8 mouse cellular contexts compared by ENCODE assay signal in genomic region chr16:72614898-72615297, GRCm38 (mm10).
A peak's percentile ranks its signal among the peaks of the same experiment; 100 is the strongest.
DNase-seq lines count a peak whose midpoint lies in the region; ATAC-seq and TF ChIP-seq lines count a peak whose summit lies in the region.

No protein-coding gene starts in this region.

- no peak overlapping the region for H3K27ac ChIP-seq in forebrain, embryonic 15.5 days (replicated peaks)
- H3K27ac ChIP-seq in forebrain, embryonic 11.5 days (ENCODE audit: low read depth, low read length): no peak overlapping the region
- H3K27ac ChIP-seq in midbrain, embryonic 11.5 days (ENCODE audit: low read depth, low read length): no peak overlapping the region
- H3K27ac ChIP-seq in midbrain, embryonic 10.5 days (replicated peaks): no peak overlapping the region
- H3K27ac ChIP-seq in hindbrain, postnatal 0 days: no peak overlapping the region
- H3K27ac ChIP-seq in heart, embryonic 12.5 days (ENCODE audit: poor library complexity, severe bottlenecking): no peak overlapping the region

- WGBS in forebrain, embryonic 15.5 days: 6% methylated on average over 1 of the region's 1 CpGs
- 0% methylated on average over 1 of the region's 1 CpGs for WGBS in forebrain, embryonic 11.5 days
- 6% methylated on average over 1 of the region's 1 CpGs for WGBS in midbrain, embryonic 11.5 days
- WGBS in midbrain, embryonic 10.5 days: 2% methylated on average over 1 of the region's 1 CpGs
- 2% methylated on average over 1 of the region's 1 CpGs for WGBS in hindbrain, postnatal 0 days
- 5% methylated on average over 1 of the region's 1 CpGs for WGBS in heart, embryonic 12.5 days

- H3K9me3 ChIP-seq in forebrain, embryonic 15.5 days: no peaks in the 10 kb centered on the region
- no peaks in the 10 kb centered on the region for H3K9me3 ChIP-seq in forebrain, embryonic 11.5 days (ENCODE audit: control insufficient read depth, low read length)
- no peaks in the 10 kb centered on the region for H3K9me3 ChIP-seq in midbrain, embryonic 11.5 days (ENCODE audit: control insufficient read depth, low read length)
- no peaks in the 10 kb centered on the region for H3K9me3 ChIP-seq in midbrain, embryonic 10.5 days (replicated peaks)
- H3K9me3 ChIP-seq in hindbrain, postnatal 0 days (ENCODE audit: low read length): no peaks in the 10 kb centered on the region
- no peaks in the 10 kb centered on the region for H3K9me3 ChIP-seq in heart, embryonic 12.5 days (replicated peaks)

- peaks cover 4% of the 10 kb centered on the region for H3K4me1 ChIP-seq in forebrain, embryonic 15.5 days
- H3K4me1 ChIP-seq in forebrain, embryonic 11.5 days (replicated peaks; ENCODE audit: control insufficient read depth, insufficient read depth, low read length): 0 out of 2 replicates have a peak, but pooled peaks cover 1% of the 10 kb centered on the region
- H3K4me1 ChIP-seq in midbrain, embryonic 11.5 days (ENCODE audit: control insufficient read depth, insufficient read depth, low read length): peaks cover 3% of the 10 kb centered on the region; the same call in 1 of the 2 replicates
- H3K4me1 ChIP-seq in midbrain, embryonic 10.5 days: peaks cover 22% of the 10 kb centered on the region
- no peaks in the 10 kb centered on the region for H3K4me1 ChIP-seq in hindbrain, postnatal 0 days (ENCODE audit: insufficient read depth, low read length)
- no peaks in the 10 kb centered on the region for H3K4me1 ChIP-seq in heart, embryonic 12.5 days (replicated peaks)

- peak; percentile 79 for TF ChIP-seq CTCF in hindbrain, postnatal 0 days (IDR thresholded peaks at IDR 0.05; ENCODE audit: low read depth)

- no peak for DNase-seq in forebrain, embryonic 11.5 days (ENCODE audit: low spot score)
- peak; percentile 86 for DNase-seq in midbrain, embryonic 11.5 days (ENCODE audit: low spot score, missing footprints)
- no peak for DNase-seq in midbrain, embryonic 10.5 days (ENCODE audit: low spot score)
- peak; percentile 66 for DNase-seq in hindbrain, postnatal 0 days (ENCODE audit: low spot score)
- DNase-seq in right cerebral cortex, postnatal 14 days: no peak
- no peak for DNase-seq in adrenal gland, postnatal 25 days

- no peak overlapping the region for H3K4me3 ChIP-seq in forebrain, embryonic 15.5 days
- no peak overlapping the region for H3K4me3 ChIP-seq in forebrain, embryonic 11.5 days (ENCODE audit: low read depth, low read length)
- H3K4me3 ChIP-seq in midbrain, embryonic 11.5 days (ENCODE audit: low read depth, low read length): no peak overlapping the region
- H3K4me3 ChIP-seq in midbrain, embryonic 10.5 days: no peak overlapping the region
- no peak overlapping the region for H3K4me3 ChIP-seq in hindbrain, postnatal 0 days (ENCODE audit: low read length)
- H3K4me3 ChIP-seq in heart, embryonic 12.5 days: no peak overlapping the region

- peak; percentile 78 for ATAC-seq in forebrain, embryonic 15.5 days (replicated peaks)
- ATAC-seq in forebrain, embryonic 11.5 days (replicated peaks; ENCODE audit: low FRiP score): no peak
- ATAC-seq in midbrain, embryonic 11.5 days (ENCODE audit: low FRiP score): peak; percentile 70
- ATAC-seq in hindbrain, postnatal 0 days: 0 out of 2 replicates have a peak, but pooled peaks have one; percentile 63
- ATAC-seq in heart, embryonic 12.5 days (ENCODE audit: insufficient number of reproducible peaks, low FRiP score): no peak

- H3K36me3 ChIP-seq in forebrain, embryonic 15.5 days: no peaks in the 10 kb centered on the region
- H3K36me3 ChIP-seq in forebrain, embryonic 11.5 days (ENCODE audit: control insufficient read depth, insufficient read depth, low read length): no peaks in the 10 kb centered on the region
- H3K36me3 ChIP-seq in midbrain, embryonic 11.5 days (ENCODE audit: control insufficient read depth, insufficient read depth, low read length): no peaks in the 10 kb centered on the region
- no peaks in the 10 kb centered on the region for H3K36me3 ChIP-seq in midbrain, embryonic 10.5 days
- no peaks in the 10 kb centered on the region for H3K36me3 ChIP-seq in hindbrain, postnatal 0 days (ENCODE audit: insufficient read depth, low read length)
- no peaks in the 10 kb centered on the region for H3K36me3 ChIP-seq in heart, embryonic 12.5 days

- no peak overlapping the region for H3K4me2 ChIP-seq in forebrain, embryonic 15.5 days (replicated peaks)
- no peak overlapping the region for H3K4me2 ChIP-seq in forebrain, embryonic 11.5 days (ENCODE audit: low read depth, low read length, severe bottlenecking)
- no peak overlapping the region for H3K4me2 ChIP-seq in midbrain, embryonic 11.5 days
- no peak overlapping the region for H3K4me2 ChIP-seq in hindbrain, postnatal 0 days (ENCODE audit: low read depth, low read length)
- no peak overlapping the region for H3K4me2 ChIP-seq in heart, embryonic 12.5 days

- no peaks in the 10 kb centered on the region for H3K27me3 ChIP-seq in forebrain, embryonic 15.5 days
- H3K27me3 ChIP-seq in forebrain, embryonic 11.5 days (ENCODE audit: control insufficient read depth, insufficient read depth, low read length): peaks cover 4% of the 10 kb centered on the region; the same call in 1 of the 2 replicates
- H3K27me3 ChIP-seq in midbrain, embryonic 11.5 days (ENCODE audit: control insufficient read depth, insufficient read depth, low read length): no peaks in the 10 kb centered on the region
- H3K27me3 ChIP-seq in midbrain, embryonic 10.5 days (ENCODE audit: low read depth, poor library complexity, severe bottlenecking): no peaks in the 10 kb centered on the region
- H3K27me3 ChIP-seq in hindbrain, postnatal 0 days (ENCODE audit: insufficient read depth, low read length): no peaks in the 10 kb centered on the region
- no peaks in the 10 kb centered on the region for H3K27me3 ChIP-seq in heart, embryonic 12.5 days (replicated peaks)

- H3K9ac ChIP-seq in forebrain, embryonic 15.5 days (replicated peaks): no peak overlapping the region
- H3K9ac ChIP-seq in forebrain, embryonic 11.5 days (ENCODE audit: low read length): no peak overlapping the region
- no peak overlapping the region for H3K9ac ChIP-seq in midbrain, embryonic 11.5 days (ENCODE audit: low read length)
- no peak overlapping the region for H3K9ac ChIP-seq in hindbrain, postnatal 0 days (replicated peaks; ENCODE audit: low read length)
- H3K9ac ChIP-seq in heart, embryonic 12.5 days: no peak overlapping the region

Comparison
In these comparisons a context has a peak if more than half of its experiments do, and no peak if none do; other contexts are left out.
1. ATAC-seq: peak in forebrain, embryonic 15.5 days (single experiment), midbrain, embryonic 11.5 days (single experiment) and hindbrain, postnatal 0 days (single experiment); none in forebrain, embryonic 11.5 days (single experiment) and heart, embryonic 12.5 days (single experiment).
2. DNase-seq: peak in midbrain, embryonic 11.5 days (single experiment) and hindbrain, postnatal 0 days (single experiment); none in forebrain, embryonic 11.5 days (single experiment), midbrain, embryonic 10.5 days (single experiment), right cerebral cortex, postnatal 14 days (single experiment) and adrenal gland, postnatal 25 days (single experiment).